Mouse (Mus musculus) embryo, embryonic 10 days (tissue): ENCODE data around the gene Lef1.

Source experiments
- DNase-seq: peaks from one replicate; pipeline ENCODE4 v3.0.0-alpha.2; 2015; ENCODE audit warnings: low spot score

Gene Lef1

GRCm38 (mm10) chr3:131190671-131191367, 80.5 kb downstream of the Lef1 start:
- no peak for DNase-seq

GRCm38 (mm10) chr3:131191454-131191853, 81.2 kb downstream of the Lef1 start:
- no peak for DNase-seq

- DNase-seq: no peak
Observed at GRCm38 (mm10) chr3:131196050-131196449, 85.8 kb downstream of the Lef1 start.

- DNase-seq: no peak
Observed at GRCm38 (mm10) chr3:131196507-131197019, 86.3 kb downstream of the Lef1 start.

GRCm38 (mm10) chr3:131198991-131199390, 88.7 kb downstream of the Lef1 start:
- no peak for DNase-seq

GRCm38 (mm10) chr3:131199590-131200288, 89.5 kb downstream of the Lef1 start:
- no peak for DNase-seq

- peak; percentile 24 for DNase-seq
Observed at GRCm38 (mm10) chr3:131202311-131202710, 92.0 kb downstream of the Lef1 start.

- no peak for DNase-seq
Observed at GRCm38 (mm10) chr3:131207846-131208245, 97.6 kb downstream of the Lef1 start.

GRCm38 (mm10) chr3:131208265-131208891, 98.1 kb downstream of the Lef1 start:
- DNase-seq: no peak

- DNase-seq: no peak
Observed at GRCm38 (mm10) chr3:131212200-131212599, 101.9 kb downstream of the Lef1 start.

- DNase-seq: no peak
Observed at GRCm38 (mm10) chr3:131214060-131214658, 103.9 kb downstream of the Lef1 start.

- peak; percentile 55 for DNase-seq
Observed at GRCm38 (mm10) chr3:131214841-131215240, 104.6 kb downstream of the Lef1 start.

GRCm38 (mm10) chr3:131218636-131219390, 108.5 kb downstream of the Lef1 start:
- peak; percentile 62 for DNase-seq

- peak; percentile 25 for DNase-seq
Observed at GRCm38 (mm10) chr3:131228083-131228482, 117.8 kb downstream of the Lef1 start.

- DNase-seq: no peak
Observed at GRCm38 (mm10) chr3:131237061-131237460, 126.8 kb downstream of the Lef1 start.

GRCm38 (mm10) chr3:131237785-131238633, 127.7 kb downstream of the Lef1 start:
- DNase-seq: peak; percentile 93

- peak; percentile 89 for DNase-seq
Observed at GRCm38 (mm10) chr3:131245766-131246578, 135.7 kb downstream of the Lef1 start.

GRCm38 (mm10) chr3:131246579-131247046, 136.3 kb downstream of the Lef1 start:
- DNase-seq: no peak

- no peak for DNase-seq
Observed at GRCm38 (mm10) chr3:131247447-131247846, 137.2 kb downstream of the Lef1 start.

- no peak for DNase-seq
Observed at GRCm38 (mm10) chr3:131247851-131248250, 137.6 kb downstream of the Lef1 start.
